Mouse (Mus musculus) hindbrain, embryonic 14.5 days (tissue): Measurements from ENCODE around the gene Spred2. TPM values are rescaled to one million over a fixed set of nuclear protein-coding genes. Genes with fewer than 3 reads are reported as not detected.

ENCODE experiments used
- ATAC-seq: fragments of 200-750 bp; cut with Nextera tagmentation; 2 replicates; pipeline ENCODE4 v1.8.0; 2017; ENCODE audit warnings: moderate number of reproducible peaks, mild to moderate bottlenecking, moderate TSS enrichment, moderate library complexity; ENCODE audit not compliant: low FRiP score
- DNase-seq: peaks from one replicate; pipeline ENCODE4 v3.0.0-alpha.2; 2015; ENCODE audit warnings: low spot score
- H3K27ac ChIP-seq: fragments of 300-500 bp; sonication (generic); 2 replicates; pipeline ENCODE4 v1.5.1; 2014; ENCODE audit warnings: mild to moderate bottlenecking, moderate library complexity
- H3K27me3 ChIP-seq: fragments of 300-500 bp; sonication (generic); 2 replicates; pipeline ENCODE4 v1.6.1; 2014; ENCODE audit warnings: mild to moderate bottlenecking, low read length, mixed read lengths; ENCODE audit not compliant: control insufficient read depth, insufficient read depth
- H3K36me3 ChIP-seq: fragments of 300-500 bp; sonication (generic); replicated peaks from 2 replicates; pipeline ENCODE4 v1.6.1; 2014; ENCODE audit not compliant: control insufficient read depth, insufficient read depth
- H3K4me1 ChIP-seq: fragments of 300-500 bp; sonication (generic); replicated peaks from 2 replicates; pipeline ENCODE4 v1.6.1; 2014; ENCODE audit warnings: antibody characterized with exemption, low read length, mixed read lengths; ENCODE audit not compliant: control insufficient read depth, insufficient read depth
- H3K4me2 ChIP-seq: fragments of 300-500 bp; sonication (generic); replicated peaks from 2 replicates; pipeline ENCODE4 v1.6.1; 2014; ENCODE audit warnings: mild to moderate bottlenecking, moderate library complexity
- H3K4me3 ChIP-seq: fragments of 300-500 bp; sonication (generic); replicated peaks from 2 replicates; pipeline ENCODE4 v1.5.1; 2014; ENCODE audit warnings: mild to moderate bottlenecking, low read length
- H3K9ac ChIP-seq: fragments of 300-500 bp; sonication (generic); 2 replicates; pipeline ENCODE4 v1.6.1; 2014
- H3K9me3 ChIP-seq: fragments of 300-500 bp; sonication (generic); 2 replicates; pipeline ENCODE4 v1.6.1; 2016; ENCODE audit warnings: low read length; ENCODE audit not compliant: control insufficient read depth
- WGBS: fragments of 180-500 bp; shearing (Covaris S2); extraction: QIAGEN DNeasy Blood & Tissue Kit; methylation state at CpG from one replicate; pipeline ENCODE4 v1.1.7; 2014; 5-methylcytosine and 5-hydroxymethylcytosine counted together
- polyA plus RNA-seq: library from polyadenylated mRNA; unstranded; fragments of >200 nt; fragmentation: Nextera tagmentation; extraction: Ambion mirVana; gene quantifications from 2 replicates; pipeline ENCODE4 v1.2.1, GENCODE M21; 2014

The Spred2 gene
- polyA plus RNA-seq, 1 experiment from 2014 or later: 6.4 TPM

GRCm38 (mm10) chr11:19911216-19911615 lies 13.0 kb upstream of the Spred2 start:
- Histone ChIP-seq H3K4me1 (no peaks in the 10 kb centered on the region), H3K27me3 (no peaks in the 10 kb centered on the region), H3K36me3 (no peaks in the 10 kb centered on the region), H3K4me2 (no peak overlapping the region), H3K9ac (no peak overlapping the region), H3K27ac (no peak overlapping the region), H3K4me3 (no peak overlapping the region), H3K9me3 (peaks cover 27% of the 10 kb centered on the region)
- 89% methylated on average over 3 of the region's 3 CpGs for WGBS
- DNase-seq (no peak), ATAC-seq (no peak)

- no peak overlapping the region for H3K4me2 ChIP-seq
- ATAC-seq (no peak), DNase-seq (no peak)
- H3K27me3 ChIP-seq: no peaks in the 10 kb centered on the region
- H3K36me3 ChIP-seq: no peaks in the 10 kb centered on the region
- H3K27ac ChIP-seq: no peak overlapping the region
- H3K9me3 ChIP-seq: peaks cover 18% of the 10 kb centered on the region
- no peak overlapping the region for H3K9ac ChIP-seq
- no peak overlapping the region for H3K4me3 ChIP-seq
- no peaks in the 10 kb centered on the region for H3K4me1 ChIP-seq
- WGBS: 91% methylated on average over 6 of the region's 6 CpGs
Observed at GRCm38 (mm10) chr11:19912179-19912578, 12.0 kb upstream of the Spred2 start.

- 94% methylated on average over 5 of the region's 5 CpGs for WGBS
- H3K27ac ChIP-seq: no peak overlapping the region
- no peak overlapping the region for H3K4me2 ChIP-seq
- H3K9ac ChIP-seq: no peak overlapping the region
- no peaks in the 10 kb centered on the region for H3K36me3 ChIP-seq
- no peaks in the 10 kb centered on the region for H3K4me1 ChIP-seq
- no peaks in the 10 kb centered on the region for H3K27me3 ChIP-seq
- ATAC-seq: no peak
- no peak overlapping the region for H3K4me3 ChIP-seq
- H3K9me3 ChIP-seq: peaks cover 13% of the 10 kb centered on the region; the same call in 1 of the 2 replicates
- no peak for DNase-seq
Observed at GRCm38 (mm10) chr11:19912661-19913060, 11.5 kb upstream of the Spred2 start.

DNA sequence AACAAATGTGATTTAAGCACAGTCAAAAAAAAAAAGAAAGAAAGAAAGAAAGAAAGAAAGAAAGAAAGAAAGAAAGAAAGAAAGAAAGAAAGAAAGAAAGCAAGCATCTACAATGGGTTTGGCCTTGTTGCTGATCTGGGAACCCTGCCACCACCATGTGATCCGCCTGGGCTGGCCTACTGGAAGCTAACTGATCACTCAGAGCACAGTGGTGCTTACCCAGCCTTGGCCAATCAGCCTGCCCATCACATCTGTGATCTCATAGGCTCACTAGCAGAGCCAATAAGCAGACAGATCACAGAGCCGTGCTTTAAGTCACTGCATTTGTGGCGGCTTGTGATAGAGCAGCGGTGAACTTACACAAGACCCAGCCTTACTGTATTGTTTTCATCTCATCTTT lies 10.4 kb upstream of the Spred2 start:
- no peak overlapping the region for H3K4me2 ChIP-seq
- H3K9me3 ChIP-seq: 0 out of 2 replicates have a peak, but pooled peaks cover 5% of the 10 kb centered on the region
- 0 out of 2 replicates have a peak, but pooled peaks cover 6% of the 10 kb centered on the region for H3K27me3 ChIP-seq
- no peak overlapping the region for H3K4me3 ChIP-seq
- 96% methylated on average over 4 of the region's 4 CpGs for WGBS
- H3K27ac ChIP-seq: no peak overlapping the region
- H3K36me3 ChIP-seq: no peaks in the 10 kb centered on the region
- H3K9ac ChIP-seq: no peak overlapping the region
- H3K4me1 ChIP-seq: 0 out of 2 replicates have a peak, but pooled peaks cover 3% of the 10 kb centered on the region
- ATAC-seq (no peak), DNase-seq (no peak)

- WGBS: 16% methylated on average over 9 of the region's 9 CpGs
- Histone ChIP-seq H3K4me1 (peaks cover 12% of the 10 kb centered on the region; the same call in 1 of the 2 replicates), H3K36me3 (no peaks in the 10 kb centered on the region), H3K27me3 (0 out of 2 replicates have a peak, but pooled peaks cover 6% of the 10 kb centered on the region), H3K4me2 (no peak overlapping the region), H3K27ac (no peak overlapping the region), H3K9me3 (0 out of 2 replicates have a peak, but pooled peaks cover 4% of the 10 kb centered on the region), H3K9ac (no peak overlapping the region), H3K4me3 (no peak overlapping the region)
- no peak for DNase-seq
- no peak for ATAC-seq
Observed at GRCm38 (mm10) chr11:19917381-19918245, 6.6 kb upstream of the Spred2 start.

- DNase-seq: no peak
- no peaks in the 10 kb centered on the region for H3K9me3 ChIP-seq
Observed at GRCm38 (mm10) chr11:19918246-19918540, 6.0 kb upstream of the Spred2 start.

GRCm38 (mm10) chr11:19919460-19919784 lies 4.8 kb upstream of the Spred2 start:
- Histone ChIP-seq H3K9ac (peak overlapping the region; percentile 67), H3K9me3 (no peaks in the 10 kb centered on the region), H3K4me1 (peaks cover 12% of the 10 kb centered on the region; the same call in 1 of the 2 replicates), H3K4me3 (peak overlapping the region; percentile 52), H3K27me3 (0 out of 2 replicates have a peak, but pooled peaks cover 6% of the 10 kb centered on the region), H3K4me2 (peak overlapping the region; percentile 88), H3K27ac (peak overlapping the region; percentile 86), H3K36me3 (no peaks in the 10 kb centered on the region)
- 0 out of 2 replicates have a peak, but pooled peaks have one; percentile 6 for ATAC-seq
- DNase-seq: no peak
- 6% methylated on average over 6 of the region's 6 CpGs for WGBS

More at GRCm38 (mm10) chr11:19918246-19918540, 6.0 kb upstream of the Spred2 start:
- no peaks in the 10 kb centered on the region for H3K36me3 ChIP-seq
- 19% methylated on average over 2 of the region's 2 CpGs for WGBS
- ATAC-seq: no peak
- H3K4me2 ChIP-seq: no peak overlapping the region
- H3K27me3 ChIP-seq: 0 out of 2 replicates have a peak, but pooled peaks cover 6% of the 10 kb centered on the region
- no peak overlapping the region for H3K9ac ChIP-seq
- H3K4me1 ChIP-seq: peaks cover 12% of the 10 kb centered on the region; the same call in 1 of the 2 replicates
- H3K27ac ChIP-seq: no peak overlapping the region
- H3K4me3 ChIP-seq: no peak overlapping the region

GRCm38 (mm10) chr11:19919785-19920671 lies 4.1 kb upstream of the Spred2 start:
- no peaks in the 10 kb centered on the region for H3K36me3 ChIP-seq
- no peaks in the 10 kb centered on the region for H3K9me3 ChIP-seq
- H3K9ac ChIP-seq: peak overlapping the region; percentile 67
- DNase-seq (peak; percentile 77), ATAC-seq (peak; percentile 73)
- H3K4me2 ChIP-seq: peak overlapping the region; percentile 88
- H3K4me1 ChIP-seq: peaks cover 12% of the 10 kb centered on the region; the same call in 1 of the 2 replicates
- under 1% methylated on average over 70 of the region's 70 CpGs for WGBS
- peak overlapping the region; percentile 86 for H3K27ac ChIP-seq
- H3K4me3 ChIP-seq: peak overlapping the region; percentile 52
- H3K27me3 ChIP-seq: 0 out of 2 replicates have a peak, but pooled peaks cover 6% of the 10 kb centered on the region

DNA sequence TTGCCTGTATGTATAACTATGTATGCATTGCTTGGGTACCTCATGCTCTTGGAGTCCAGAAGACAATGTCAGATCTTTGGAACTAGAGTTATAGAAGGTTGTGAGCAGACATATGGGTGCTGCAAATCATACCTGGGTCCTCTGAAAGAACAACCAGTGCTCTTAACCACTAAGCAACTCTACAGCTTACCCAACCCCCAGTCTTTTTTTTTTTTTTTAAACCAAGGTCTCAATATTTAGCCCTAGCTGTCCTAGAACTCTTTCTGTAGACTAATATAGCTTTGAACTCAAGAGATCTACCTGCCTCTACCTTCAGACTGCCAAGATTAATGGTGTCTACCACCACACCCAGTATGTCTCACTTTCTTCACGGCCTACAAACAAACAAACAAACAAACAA lies 2.5 kb upstream of the Spred2 start:
- Histone ChIP-seq H3K4me2 (no peak overlapping the region), H3K36me3 (no peaks in the 10 kb centered on the region), H3K4me1 (peaks cover 18% of the 10 kb centered on the region), H3K9ac (no peak overlapping the region), H3K9me3 (no peaks in the 10 kb centered on the region), H3K27ac (no peak overlapping the region), H3K27me3 (0 out of 2 replicates have a peak, but pooled peaks cover 6% of the 10 kb centered on the region), H3K4me3 (no peak overlapping the region)
- no peak for ATAC-seq
- no peak for DNase-seq
- 94% methylated on average over 1 of the region's 1 CpGs for WGBS
